Mouse (Mus musculus) bone marrow macrophage, adult 2 months (primary cell): ENCODE measurements around the gene Pum1.

ENCODE experiments used
- CTCF ChIP-seq: IDR thresholded peaks from 2 replicates; pipeline ENCODE4 v1.5.1; 2012; ENCODE audit warnings: low read depth, mild to moderate bottlenecking, low read length, moderate library complexity
- POLR2A ChIP-seq: IDR thresholded peaks from 2 replicates; pipeline ENCODE4 v1.6.1; 2012; ENCODE audit warnings: mild to moderate bottlenecking, low read depth, low read length, borderline replicate concordance

DNA sequence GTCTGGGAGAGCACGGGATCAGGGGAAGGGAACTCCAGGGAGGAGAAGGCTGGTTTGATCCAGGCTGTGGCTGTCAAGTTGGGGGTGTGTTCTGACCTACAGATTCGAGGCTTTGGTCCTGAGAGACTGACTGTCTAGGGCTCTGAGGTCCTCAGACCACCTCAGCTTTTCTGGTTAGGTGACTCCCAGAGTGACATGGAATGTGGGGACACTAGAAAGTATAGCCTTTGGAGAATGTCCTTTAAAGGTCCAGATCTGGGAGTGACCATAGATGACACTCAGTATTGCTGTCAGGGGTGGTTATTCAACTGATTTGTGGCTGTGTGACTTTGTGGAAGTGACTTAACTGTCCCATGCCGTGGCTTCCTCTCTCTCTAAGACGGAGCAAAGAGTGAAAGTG lies 131.7 kb downstream of the Pum1 start:
- TF ChIP-seq CTCF: no peak
- no peak for TF ChIP-seq POLR2A
